Mouse (Mus musculus): ENCODE results near the gene Zscan22. TPM values are rescaled to one million over a fixed set of nuclear protein-coding genes. Genes with fewer than 3 reads are reported as not detected.
A peak's percentile ranks its signal among the peaks of the same experiment; 100 is the strongest.
"Not testable (repeated sequence)": the region's sequence is repeated elsewhere in the genome, so short reads cannot be mapped to it uniquely, and the experiment has no call there.

The Zscan22 gene
- polyA plus RNA-seq, 1 experiment, result 5.6 TPM

- Histone ChIP-seq H3K27me3 (ENCODE audit: control insufficient read depth, insufficient read depth, low read length) (no peaks in the 10 kb centered on the region), H3K27ac (ENCODE audit: insufficient read depth, low read depth, low read length) (no peak overlapping the region), H3K4me3 (ENCODE audit: low read depth, low read length) (no peak overlapping the region), H3K36me3 (ENCODE audit: control insufficient read depth, insufficient read depth, low read length) (no peaks in the 10 kb centered on the region), H3K4me1 (ENCODE audit: control insufficient read depth, insufficient read depth, insufficient read length, low read length) (peaks cover 2% of the 10 kb centered on the region; the same call in 1 of the 2 replicates)
- TF ChIP-seq POLR2A (IDR thresholded peaks at IDR 0.05; ENCODE audit: low read depth, low read length), result no peak
- no peak for TF ChIP-seq CTCF (IDR thresholded peaks at IDR 0.05; ENCODE audit: extremely low read depth, insufficient read length, insufficient replicate concordance, low read depth, low read length)
Observed at GRCm38 (mm10) chr7:12913556-12913955, 15.9 kb downstream of the Zscan22 start.

GRCm38 (mm10) chr7:12920495-12920894 is 22.9 kb downstream of the Zscan22 start:
- H3K36me3 ChIP-seq (ENCODE audit: control insufficient read depth, insufficient read depth, low read length), result peaks cover 19% of the 10 kb centered on the region
- H3K27ac ChIP-seq (ENCODE audit: insufficient read depth, low read depth, low read length), result not testable (repeated sequence)
- WGBS, result 70% methylated on average over 7 of the region's 8 CpGs

DNA sequence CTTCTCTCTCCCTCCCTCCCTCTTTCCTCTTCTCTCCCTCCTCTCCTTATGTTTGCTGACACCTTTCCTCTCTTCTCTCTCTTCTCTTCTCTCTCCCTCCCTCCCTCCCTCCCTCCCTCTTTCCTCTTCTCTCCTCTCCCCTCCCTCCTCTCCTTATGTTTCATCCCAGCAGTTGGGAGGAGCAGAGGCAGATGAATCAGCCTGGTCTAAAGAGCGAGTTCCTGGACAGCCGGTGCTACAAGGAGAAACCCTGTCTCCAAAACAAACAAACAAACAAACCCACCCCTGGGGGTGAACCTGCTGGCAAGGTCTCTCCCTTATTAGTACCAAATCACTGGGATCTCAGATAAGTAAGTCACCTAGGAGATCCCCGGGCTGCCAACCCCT is 23.7 kb downstream of the Zscan22 start:
- no peaks in the 10 kb centered on the region; the same call in 1 of the 2 replicates for H3K4me1 ChIP-seq (ENCODE audit: control insufficient read depth, insufficient read depth, insufficient read length, low read length)
- TF ChIP-seq POLR2A (IDR thresholded peaks at IDR 0.05; ENCODE audit: low read depth, low read length) (no peak), CTCF (IDR thresholded peaks at IDR 0.05; ENCODE audit: extremely low read depth, insufficient read length, insufficient replicate concordance, low read depth, low read length) (no peak)
- WGBS, result 0% methylated on average over 3 of the region's 3 CpGs
- H3K4me3 ChIP-seq (ENCODE audit: low read depth, low read length), result peak overlapping the region; percentile 83
- no peaks in the 10 kb centered on the region for H3K27me3 ChIP-seq (ENCODE audit: control insufficient read depth, insufficient read depth, low read length)
- H3K36me3 ChIP-seq (ENCODE audit: control insufficient read depth, insufficient read depth, low read length), result peaks cover 28% of the 10 kb centered on the region
- peak overlapping the region; percentile 91 for H3K27ac ChIP-seq (ENCODE audit: insufficient read depth, low read depth, low read length)

More at GRCm38 (mm10) chr7:12920495-12920894, 22.9 kb downstream of the Zscan22 start:
- H3K4me1 ChIP-seq (ENCODE audit: control insufficient read depth, insufficient read depth, insufficient read length, low read length); H3K4me3 ChIP-seq (ENCODE audit: low read depth, low read length); H3K27me3 ChIP-seq (ENCODE audit: control insufficient read depth, insufficient read depth, low read length): not testable (repeated sequence)

GRCm38 (mm10) chr7:12921705-12922465 is 24.3 kb downstream of the Zscan22 start, which contains the start of gene Rps5:
Rps5 (plus strand) TSS chr7:12922290.
- under 1% methylated on average over 55 of the region's 55 CpGs for WGBS
- H3K36me3 ChIP-seq (ENCODE audit: control insufficient read depth, insufficient read depth, low read length), result peaks cover 32% of the 10 kb centered on the region
- H3K27ac ChIP-seq (ENCODE audit: insufficient read depth, low read depth, low read length), result peak within 1 kb of the TSS; percentile 91
- peak; percentile 61 for TF ChIP-seq CTCF (IDR thresholded peaks at IDR 0.05; ENCODE audit: extremely low read depth, insufficient read length, insufficient replicate concordance, low read depth, low read length)
- TF ChIP-seq POLR2A (IDR thresholded peaks at IDR 0.05; ENCODE audit: low read depth, low read length), result peak; percentile 74
- H3K4me1 ChIP-seq (ENCODE audit: control insufficient read depth, insufficient read depth, insufficient read length, low read length), result no peaks in the 10 kb centered on the region; the same call in 1 of the 2 replicates
- H3K4me3 ChIP-seq (ENCODE audit: low read depth, low read length), result peak within 1 kb of the TSS; percentile 88
- no peaks in the 10 kb centered on the region for H3K27me3 ChIP-seq (ENCODE audit: control insufficient read depth, insufficient read depth, low read length)

GRCm38 (mm10) chr7:12922729-12923128 is 25.1 kb downstream of the Zscan22 start:
- Histone ChIP-seq H3K4me3 (ENCODE audit: low read depth, low read length) (peak overlapping the region; percentile 88), H3K27me3 (ENCODE audit: control insufficient read depth, insufficient read depth, low read length) (no peaks in the 10 kb centered on the region; the same call in 1 of the 2 replicates), H3K36me3 (ENCODE audit: control insufficient read depth, insufficient read depth, low read length) (peaks cover 34% of the 10 kb centered on the region), H3K4me1 (ENCODE audit: control insufficient read depth, insufficient read depth, insufficient read length, low read length) (peaks cover 1% of the 10 kb centered on the region), H3K27ac (ENCODE audit: insufficient read depth, low read depth, low read length) (no peak overlapping the region)
- TF ChIP-seq CTCF (IDR thresholded peaks at IDR 0.05; ENCODE audit: extremely low read depth, insufficient read length, insufficient replicate concordance, low read depth, low read length) (no peak), POLR2A (IDR thresholded peaks at IDR 0.05; ENCODE audit: low read depth, low read length) (no peak)
- WGBS, result 2% methylated on average over 8 of the region's 8 CpGs

- Histone ChIP-seq H3K27ac (ENCODE audit: insufficient read depth, low read depth, low read length) (no peak overlapping the region), H3K4me1 (ENCODE audit: control insufficient read depth, insufficient read depth, insufficient read length, low read length) (peaks cover 7% of the 10 kb centered on the region), H3K36me3 (ENCODE audit: control insufficient read depth, insufficient read depth, low read length) (peaks cover 34% of the 10 kb centered on the region), H3K4me3 (ENCODE audit: low read depth, low read length) (no peak overlapping the region), H3K27me3 (ENCODE audit: control insufficient read depth, insufficient read depth, low read length) (no peaks in the 10 kb centered on the region; the same call in 1 of the 2 replicates)
- TF ChIP-seq CTCF (IDR thresholded peaks at IDR 0.05; ENCODE audit: extremely low read depth, insufficient read length, insufficient replicate concordance, low read depth, low read length) (no peak), POLR2A (IDR thresholded peaks at IDR 0.05; ENCODE audit: low read depth, low read length) (no peak)
- WGBS, result 61% methylated on average over 7 of the region's 7 CpGs
Observed at GRCm38 (mm10) chr7:12926316-12926715, 28.7 kb downstream of the Zscan22 start.

DNA sequence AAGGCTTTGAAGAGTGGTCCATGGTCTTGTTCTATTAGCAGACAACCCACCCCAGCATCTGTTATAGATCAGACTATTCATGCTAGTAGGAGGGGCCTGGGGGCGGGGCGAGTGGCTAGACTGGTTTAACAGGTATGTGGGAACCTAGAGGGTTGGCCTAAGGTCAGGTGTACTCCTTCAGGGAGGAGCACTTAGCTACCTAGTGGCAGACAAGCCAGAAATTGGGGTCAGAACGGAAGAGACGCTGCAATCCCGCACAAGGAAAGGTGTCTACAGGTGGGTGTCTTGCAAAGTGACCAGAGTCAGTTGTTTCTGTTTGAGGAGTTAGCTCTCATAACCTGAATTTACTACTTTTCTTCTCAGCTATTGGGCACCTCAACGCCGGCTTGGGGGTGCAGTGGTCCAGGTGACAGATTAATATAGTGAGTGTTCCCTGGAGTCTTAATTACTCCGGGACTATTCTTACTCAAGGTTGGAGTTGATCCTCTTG is 29.6 kb downstream of the Zscan22 start, which contains the start of gene Rnf225:
Gene Rnf225 (plus strand): TSS at position 226 of the 490 bp plus-strand sequence.
- TF ChIP-seq POLR2A (IDR thresholded peaks at IDR 0.05; ENCODE audit: low read depth, low read length) (no peak), CTCF (IDR thresholded peaks at IDR 0.05; ENCODE audit: extremely low read depth, insufficient read length, insufficient replicate concordance, low read depth, low read length) (no peak)
- 23% methylated on average over 8 of the region's 8 CpGs for WGBS
- Histone ChIP-seq H3K36me3 (ENCODE audit: control insufficient read depth, insufficient read depth, low read length) (peaks cover 34% of the 10 kb centered on the region), H3K4me3 (ENCODE audit: low read depth, low read length) (peak within 1 kb of the TSS; percentile 38), H3K27me3 (ENCODE audit: control insufficient read depth, insufficient read depth, low read length) (no peaks in the 10 kb centered on the region; the same call in 1 of the 2 replicates), H3K27ac (ENCODE audit: insufficient read depth, low read depth, low read length) (no peak within 1 kb of the TSS), H3K4me1 (ENCODE audit: control insufficient read depth, insufficient read depth, insufficient read length, low read length) (peaks cover 7% of the 10 kb centered on the region)
